Mouse (Mus musculus): ENCODE measurements around the gene Ccdc81. TPM values are rescaled to one million over a fixed set of nuclear protein-coding genes. Genes with fewer than 3 reads are reported as not detected.

Gene Ccdc81
- polyA plus RNA-seq (2014; fragmentation: Illumina TruSeq; extraction: RNeasy Lipid Tissue Mini Kit (QIAGEN cat#74804)) = 1.3 TPM

DNA sequence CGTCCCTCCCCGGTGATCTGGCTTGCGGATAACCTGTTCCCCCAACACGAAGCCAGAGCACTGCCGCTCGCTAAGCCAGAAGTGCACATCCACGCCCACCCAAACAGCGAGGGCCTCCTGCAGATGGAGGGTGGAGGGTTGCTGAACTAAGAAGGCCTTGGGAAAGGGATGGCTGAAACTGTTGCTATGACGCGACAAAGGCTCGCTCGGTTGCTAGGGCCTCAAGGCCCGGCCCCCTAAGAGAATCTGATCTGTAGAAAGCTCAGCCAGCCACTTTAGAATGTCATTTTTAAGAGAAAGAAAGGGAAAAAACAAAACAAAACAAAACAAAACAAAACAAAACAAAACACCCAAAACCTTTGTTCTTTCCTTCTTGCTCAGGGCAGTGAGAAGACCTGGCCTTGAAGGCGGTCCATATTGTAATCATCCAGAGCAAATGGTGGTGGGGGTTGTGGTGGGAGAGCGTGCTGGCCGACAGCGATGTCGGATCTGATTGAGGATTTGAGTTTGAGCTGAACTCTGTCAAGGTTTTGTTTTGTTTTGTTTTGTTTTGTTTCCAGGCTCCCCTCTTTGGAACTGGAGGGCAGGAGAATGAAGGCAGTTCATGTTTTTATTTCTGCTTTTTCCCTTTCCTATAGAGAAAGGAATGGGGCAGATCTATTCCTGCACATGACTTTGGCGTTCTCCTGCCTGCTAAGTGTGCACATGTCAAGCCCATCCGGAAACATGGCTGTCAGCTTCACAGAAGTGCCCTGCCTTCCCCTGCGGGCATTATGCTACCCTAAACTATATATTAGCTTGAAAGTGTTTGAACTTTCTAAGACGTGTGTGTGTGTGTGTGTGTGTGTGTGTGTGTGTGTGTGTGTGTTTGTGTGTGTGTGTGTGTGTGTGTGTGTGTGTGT is at the start of gene Ccdc81:
Gene Ccdc81 (minus strand): TSS at position 188 of the 902 bp plus-strand sequence.

GRCm38 (mm10) chr7:89940571-89941463 is 37.4 kb upstream of the Ccdc81 start, which contains the start of gene Hikeshi:
Gene Hikeshi (minus strand): TSS chr7:89941204.

Other genes with a start within 250 kb of the Ccdc81 start
- gene Hikeshi, start 37.6 kb upstream of the Ccdc81 start, polyA plus RNA-seq (2014; fragmentation: Illumina TruSeq; extraction: RNeasy Lipid Tissue Mini Kit (QIAGEN cat#74804)) = 121 TPM
- 119 TPM for gene Eed, start 77.4 kb upstream of the Ccdc81 start, polyA plus RNA-seq (2014; fragmentation: Illumina TruSeq; extraction: RNeasy Lipid Tissue Mini Kit (QIAGEN cat#74804))
- gene Picalm, start 226.6 kb upstream of the Ccdc81 start, polyA plus RNA-seq (2014; fragmentation: Illumina TruSeq; extraction: RNeasy Lipid Tissue Mini Kit (QIAGEN cat#74804)) = 655 TPM